21 mouse cellular contexts compared by ENCODE assay signal in the genomic region with DNA sequence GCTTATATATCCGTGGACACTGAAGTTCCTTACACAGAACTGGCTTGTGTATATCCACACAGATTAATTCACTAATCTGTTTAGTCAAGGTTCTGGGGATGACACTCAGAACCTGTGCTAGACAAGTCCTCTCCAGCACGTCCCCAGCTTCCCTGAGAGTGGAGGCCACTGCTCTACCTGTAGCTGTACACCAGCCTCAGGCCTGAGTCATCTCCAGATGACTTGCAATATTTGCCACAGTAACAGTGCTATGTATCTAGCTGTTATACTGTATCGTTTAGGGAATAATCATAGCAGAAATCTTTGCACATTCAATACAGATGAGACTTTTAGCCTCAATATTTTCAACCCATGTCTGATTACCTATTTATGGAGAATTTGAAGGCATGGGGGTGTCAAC.
A peak's percentile ranks its signal among the peaks of the same experiment; 100 is the strongest.
DNase-seq lines count a peak whose midpoint lies in the region; ATAC-seq lines count a peak whose summit lies in the region.
"Had no signal": no experiment of that assay in that cellular context is flagged by ENCODE, and none has a peak within 500 bp of the region (broad histone marks: within the 10 kb centered on the region; RNA-seq: fewer than 3 reads in every experiment).

No protein-coding gene starts in this region.

- peak; percentile 76 for ATAC-seq in liver, embryonic 13.5 days (ENCODE audit: low read depth)
- ATAC-seq in neutrophil, adult 5-6 weeks (ENCODE audit: extremely low read depth, insufficient number of reproducible peaks, low FRiP score, poor library complexity, severe bottlenecking), result peak; percentile 47; the same call in 1 of the 2 replicates
- no peak for ATAC-seq in activated CD4-positive, CD25-positive, alpha-beta regulatory T cell, adult 4 months
- ATAC-seq: forebrain, embryonic 16.5 days; hindbrain, embryonic 16.5 days; inflammation-experienced regulatory T-cells, adult 6 months had no signal

- H3K4me2 ChIP-seq in liver, embryonic 13.5 days, result no peak overlapping the region
- H3K4me2 ChIP-seq: embryonic facial prominence, embryonic 12.5 days; forebrain, embryonic 12.5 days; heart, embryonic 13.5 days; hindbrain, embryonic 12.5 days had no signal

- WGBS in liver, embryonic 13.5 days (ENCODE audit: insufficient replicate concordance), result 58% methylated on average over 3 of the region's 3 CpGs
- WGBS in macrophage (ENCODE audit: missing documents), result 67% methylated on average over 3 of the region's 3 CpGs

- no peak overlapping the region for H3K9ac ChIP-seq in liver, embryonic 13.5 days
- H3K9ac ChIP-seq: embryonic facial prominence, embryonic 12.5 days; forebrain, embryonic 12.5 days; heart, embryonic 13.5 days; hindbrain, embryonic 12.5 days had no signal

- peaks cover 95% of the 10 kb centered on the region for H3K79me2 ChIP-seq in macrophage (ENCODE audit: inconsistent target)

- no peak overlapping the region for H3K27ac ChIP-seq in liver, embryonic 13.5 days
- H3K27ac ChIP-seq in macrophage, result peak overlapping the region; percentile 47
- H3K27ac ChIP-seq: embryonic facial prominence, embryonic 12.5 days; forebrain, embryonic 12.5 days; heart, embryonic 13.5 days; hindbrain, embryonic 12.5 days had no signal

- no peaks in the 10 kb centered on the region for H3K9me3 ChIP-seq in liver, embryonic 13.5 days (replicated peaks)
- H3K9me3 ChIP-seq: embryonic facial prominence, embryonic 12.5 days; forebrain, embryonic 12.5 days; heart, embryonic 13.5 days; hindbrain, embryonic 12.5 days had no signal

- H3K27me3 ChIP-seq in liver, embryonic 13.5 days, result no peaks in the 10 kb centered on the region
- H3K27me3 ChIP-seq: embryonic facial prominence, embryonic 12.5 days; forebrain, embryonic 12.5 days; heart, embryonic 13.5 days; hindbrain, embryonic 12.5 days had no signal

- 0 out of 2 replicates have a peak, but pooled peaks cover 3% of the 10 kb centered on the region for H3K36me3 ChIP-seq in liver, embryonic 13.5 days
- H3K36me3 ChIP-seq in macrophage (ENCODE audit: inconsistent target), result no peaks in the 10 kb centered on the region
- H3K36me3 ChIP-seq: embryonic facial prominence, embryonic 12.5 days; forebrain, embryonic 12.5 days; heart, embryonic 13.5 days; hindbrain, embryonic 12.5 days had no signal

- DNase-seq in liver, embryonic 13.5 days, result peak; percentile 9
- no peak for DNase-seq in liver
- DNase-seq in c-Kit-negative CD71-positive TER-119-positive erythroid progenitor cells, embryonic 14.5 days (ENCODE audit: low read depth, low spot score), result peak; percentile 5
- DNase-seq in embryo, embryonic 9.5 days (ENCODE audit: extremely low spot score), result no peak
- no peak for DNase-seq in urinary bladder, postnatal 14 days (ENCODE audit: low spot score)
- DNase-seq: cerebellum, adult 2 months; cerebellum, postnatal 10 days; embryo, embryonic 11 days; gastrocnemius, postnatal 25 days; heart, adult 11 months; heart, postnatal 36 days had no signal

- peaks cover 21% of the 10 kb centered on the region for H3K4me1 ChIP-seq in liver, embryonic 13.5 days (replicated peaks)
- H3K4me1 ChIP-seq: embryonic facial prominence, embryonic 12.5 days; forebrain, embryonic 12.5 days; hindbrain, embryonic 12.5 days had no signal

- H3K4me3 ChIP-seq in liver, embryonic 13.5 days (replicated peaks), result no peak overlapping the region
- no peak overlapping the region for H3K4me3 ChIP-seq in macrophage (ENCODE audit: inconsistent target)
- H3K4me3 ChIP-seq: embryonic facial prominence, embryonic 12.5 days; forebrain, embryonic 12.5 days; heart, embryonic 13.5 days; hindbrain, embryonic 12.5 days had no signal

Comparison
In these comparisons a context has a peak if more than half of its experiments do, and no peak if none do; other contexts are left out.
1. DNase-seq: peak in liver, embryonic 13.5 days (single experiment) and c-Kit-negative CD71-positive TER-119-positive erythroid progenitor cells, embryonic 14.5 days (single experiment); none in liver (single experiment), embryo, embryonic 9.5 days (single experiment) and urinary bladder, postnatal 14 days (single experiment).